Mouse (Mus musculus): Measurements from ENCODE around the gene Slx1b. TPM values are rescaled to one million over a fixed set of nuclear protein-coding genes. Genes with fewer than 3 reads are reported as not detected.
A peak's percentile ranks its signal among the peaks of the same experiment; 100 is the strongest.

Gene Slx1b
- polyA plus RNA-seq, 1 experiment from 2014 or later = 16.6 TPM

GRCm38 (mm10) chr7:126668452-126668851 is 27.1 kb downstream of the Slx1b start:
- H3K36me3 ChIP-seq (ENCODE audit: poor library complexity, severe bottlenecking) = peaks cover 74% of the 10 kb centered on the region
- no peaks in the 10 kb centered on the region for H3K9me3 ChIP-seq (replicated peaks)
- no peak overlapping the region for H3K4me2 ChIP-seq
- WGBS = 85% methylated on average over 5 of the region's 5 CpGs
- no peak for ATAC-seq
- H3K4me3 ChIP-seq = no peak overlapping the region
- H3K4me1 ChIP-seq = no peaks in the 10 kb centered on the region
- no peak overlapping the region; the same call in 1 of the 2 replicates for H3K27ac ChIP-seq
- H3K9ac ChIP-seq = no peak overlapping the region
- no peaks in the 10 kb centered on the region for H3K27me3 ChIP-seq

- Histone ChIP-seq H3K4me1 (no peaks in the 10 kb centered on the region), H3K4me2 (no peak overlapping the region), H3K4me3 (no peak overlapping the region), H3K27ac (no peak overlapping the region), H3K9ac (no peak overlapping the region), H3K27me3 (no peaks in the 10 kb centered on the region), H3K9me3 (replicated peaks) (no peaks in the 10 kb centered on the region), H3K36me3 (ENCODE audit: poor library complexity, severe bottlenecking) (peaks cover 76% of the 10 kb centered on the region)
- no peak for ATAC-seq
- WGBS = 87% methylated on average over 9 of the region's 9 CpGs
Measured at GRCm38 (mm10) chr7:126667495-126668090, 28.0 kb downstream of the Slx1b start.

GRCm38 (mm10) chr7:126665269-126665668 is 30.3 kb downstream of the Slx1b start:
- 98% methylated on average over 3 of the region's 3 CpGs for WGBS
- H3K9ac ChIP-seq = no peak overlapping the region
- ATAC-seq = no peak

GRCm38 (mm10) chr7:126663646-126664045 is 31.9 kb downstream of the Slx1b start:
- Histone ChIP-seq H3K9ac (no peak overlapping the region), H3K4me2 (no peak overlapping the region), H3K27me3 (no peaks in the 10 kb centered on the region), H3K4me3 (no peak overlapping the region), H3K36me3 (ENCODE audit: poor library complexity, severe bottlenecking) (peaks cover 49% of the 10 kb centered on the region), H3K4me1 (no peaks in the 10 kb centered on the region), H3K27ac (no peak overlapping the region), H3K9me3 (replicated peaks) (no peaks in the 10 kb centered on the region)
- 85% methylated on average over 8 of the region's 8 CpGs for WGBS
- ATAC-seq = no peak

More at GRCm38 (mm10) chr7:126665269-126665668, 30.3 kb downstream of the Slx1b start:
- no peak overlapping the region for H3K4me2 ChIP-seq
- H3K27me3 ChIP-seq = no peaks in the 10 kb centered on the region
- no peak overlapping the region for H3K27ac ChIP-seq
- H3K4me1 ChIP-seq = no peaks in the 10 kb centered on the region
- no peak overlapping the region for H3K4me3 ChIP-seq
- H3K9me3 ChIP-seq (replicated peaks) = no peaks in the 10 kb centered on the region
- H3K36me3 ChIP-seq (ENCODE audit: poor library complexity, severe bottlenecking) = peaks cover 60% of the 10 kb centered on the region

DNA sequence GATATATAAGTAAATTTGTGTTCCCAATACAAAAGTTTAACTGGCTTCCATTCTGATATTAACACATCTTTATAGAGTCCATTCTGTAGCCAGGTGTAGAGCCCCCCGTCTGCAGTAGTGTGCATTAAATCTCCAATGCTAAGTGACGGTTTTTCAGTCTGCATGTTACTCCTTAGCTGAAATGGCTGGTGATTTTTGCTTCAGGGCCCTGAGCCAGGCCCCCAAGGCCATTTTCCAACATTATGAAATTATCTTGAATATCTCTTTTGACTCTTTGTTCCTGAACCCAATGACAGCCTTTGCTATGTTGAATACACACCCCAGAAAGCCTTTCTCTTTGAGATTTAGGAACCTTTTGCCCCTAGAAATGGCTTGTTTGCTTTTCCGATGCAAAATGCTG is 35.8 kb downstream of the Slx1b start:
- no peak overlapping the region for H3K4me3 ChIP-seq
- H3K4me1 ChIP-seq = no peaks in the 10 kb centered on the region
- H3K4me2 ChIP-seq = no peak overlapping the region
- peaks cover 23% of the 10 kb centered on the region for H3K36me3 ChIP-seq (ENCODE audit: poor library complexity, severe bottlenecking)
- ATAC-seq = no peak
- H3K27me3 ChIP-seq = no peaks in the 10 kb centered on the region
- no peaks in the 10 kb centered on the region for H3K9me3 ChIP-seq (replicated peaks)
- 86% methylated on average over 3 of the region's 3 CpGs for WGBS
- no peak overlapping the region for H3K9ac ChIP-seq
- H3K27ac ChIP-seq = no peak overlapping the region

DNA sequence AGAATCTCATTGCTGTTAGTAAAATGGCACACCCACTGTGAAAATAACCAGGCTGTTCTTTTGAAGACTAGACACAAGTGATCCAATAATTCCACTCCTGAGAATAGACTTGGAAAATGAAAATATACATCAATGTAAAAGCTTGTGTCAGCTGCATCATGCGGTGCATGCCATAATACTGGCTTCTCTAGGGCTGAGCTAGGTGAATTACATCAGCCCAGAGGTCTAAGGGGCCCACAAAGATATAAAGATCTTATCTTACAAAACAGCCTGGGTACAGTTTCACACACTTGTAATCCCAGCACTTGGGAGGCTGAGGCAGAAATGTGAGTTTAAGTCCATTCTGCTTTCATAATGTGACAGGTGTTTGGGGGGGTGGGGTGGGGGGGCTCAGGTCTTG is 38.1 kb downstream of the Slx1b start:
- Histone ChIP-seq H3K27me3 (no peaks in the 10 kb centered on the region), H3K9ac (no peak overlapping the region), H3K4me2 (no peak overlapping the region), H3K36me3 (ENCODE audit: poor library complexity, severe bottlenecking) (peaks cover 2% of the 10 kb centered on the region; the same call in 1 of the 2 replicates), H3K4me1 (no peaks in the 10 kb centered on the region), H3K9me3 (replicated peaks) (no peaks in the 10 kb centered on the region), H3K27ac (no peak overlapping the region), H3K4me3 (no peak overlapping the region)
- ATAC-seq = no peak
- 93% methylated on average over 1 of the region's 1 CpGs for WGBS

- Histone ChIP-seq H3K27me3 (no peaks in the 10 kb centered on the region), H3K9ac (no peak overlapping the region), H3K27ac (no peak overlapping the region), H3K4me2 (no peak overlapping the region), H3K4me3 (no peak overlapping the region), H3K36me3 (ENCODE audit: poor library complexity, severe bottlenecking) (no peaks in the 10 kb centered on the region), H3K4me1 (no peaks in the 10 kb centered on the region), H3K9me3 (replicated peaks) (no peaks in the 10 kb centered on the region)
- no peak for ATAC-seq
- WGBS = 95% methylated on average over 3 of the region's 3 CpGs
Measured at GRCm38 (mm10) chr7:126655695-126656094, 39.9 kb downstream of the Slx1b start.

DNA sequence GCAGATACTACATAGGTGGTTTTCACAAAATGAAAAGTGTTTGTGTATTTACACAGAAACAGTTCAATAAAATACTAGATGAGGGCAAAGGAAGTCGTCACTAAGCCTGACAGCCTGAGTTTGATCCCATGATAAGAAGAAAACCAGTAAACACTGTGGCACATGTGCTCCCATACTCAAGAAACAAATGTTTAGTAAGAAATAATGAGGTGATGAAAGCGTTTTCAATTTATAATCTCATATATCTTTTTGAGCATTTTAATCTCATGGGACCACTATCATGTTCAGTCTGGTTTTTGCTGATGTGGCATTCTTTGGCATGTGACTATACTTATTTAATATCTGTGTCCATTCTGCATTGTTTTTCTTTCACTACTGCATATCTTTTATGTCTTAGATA is 41.6 kb downstream of the Slx1b start:
- Histone ChIP-seq H3K4me2 (no peak overlapping the region), H3K4me3 (no peak overlapping the region), H3K27me3 (no peaks in the 10 kb centered on the region), H3K27ac (no peak overlapping the region), H3K9me3 (replicated peaks) (no peaks in the 10 kb centered on the region), H3K4me1 (peaks cover 9% of the 10 kb centered on the region), H3K9ac (no peak overlapping the region), H3K36me3 (ENCODE audit: poor library complexity, severe bottlenecking) (no peaks in the 10 kb centered on the region)
- no peak for ATAC-seq
- 85% methylated on average over 2 of the region's 2 CpGs for WGBS

GRCm38 (mm10) chr7:126650852-126651251 is 44.7 kb downstream of the Slx1b start:
- no peak for ATAC-seq
- WGBS = 93% methylated on average over 2 of the region's 2 CpGs

GRCm38 (mm10) chr7:126649231-126650051 is 46.1 kb downstream of the Slx1b start, which contains the start of gene Sgf29:
Gene Sgf29, plus strand, starts transcription at chr7:126649309.
- Histone ChIP-seq H3K9ac (peak within 1 kb of the TSS; percentile 74), H3K4me1 (peaks cover 12% of the 10 kb centered on the region), H3K4me2 (peak within 1 kb of the TSS; percentile 75), H3K4me3 (peak within 1 kb of the TSS; percentile 62), H3K27ac (peak within 1 kb of the TSS; percentile 94), H3K36me3 (ENCODE audit: poor library complexity, severe bottlenecking) (no peaks in the 10 kb centered on the region), H3K9me3 (replicated peaks) (no peaks in the 10 kb centered on the region), H3K27me3 (no peaks in the 10 kb centered on the region)
- ATAC-seq = peak; percentile 98
- WGBS = 1% methylated on average over 57 of the region's 57 CpGs

More at GRCm38 (mm10) chr7:126650852-126651251, 44.7 kb downstream of the Slx1b start:
- Histone ChIP-seq H3K4me1 (peaks cover 12% of the 10 kb centered on the region), H3K27me3 (no peaks in the 10 kb centered on the region), H3K9ac (no peak overlapping the region), H3K4me3 (no peak overlapping the region), H3K27ac (no peak overlapping the region), H3K36me3 (ENCODE audit: poor library complexity, severe bottlenecking) (no peaks in the 10 kb centered on the region), H3K9me3 (replicated peaks) (no peaks in the 10 kb centered on the region), H3K4me2 (no peak overlapping the region)

GRCm38 (mm10) chr7:126648486-126648885 is 47.1 kb downstream of the Slx1b start:
- Histone ChIP-seq H3K27ac (no peak overlapping the region), H3K9ac (no peak overlapping the region), H3K27me3 (no peaks in the 10 kb centered on the region), H3K4me2 (peak overlapping the region; percentile 75), H3K36me3 (ENCODE audit: poor library complexity, severe bottlenecking) (no peaks in the 10 kb centered on the region), H3K9me3 (replicated peaks) (no peaks in the 10 kb centered on the region), H3K4me1 (peaks cover 12% of the 10 kb centered on the region), H3K4me3 (peak overlapping the region; percentile 62)
- WGBS = 83% methylated on average over 4 of the region's 4 CpGs
- ATAC-seq = no peak

DNA sequence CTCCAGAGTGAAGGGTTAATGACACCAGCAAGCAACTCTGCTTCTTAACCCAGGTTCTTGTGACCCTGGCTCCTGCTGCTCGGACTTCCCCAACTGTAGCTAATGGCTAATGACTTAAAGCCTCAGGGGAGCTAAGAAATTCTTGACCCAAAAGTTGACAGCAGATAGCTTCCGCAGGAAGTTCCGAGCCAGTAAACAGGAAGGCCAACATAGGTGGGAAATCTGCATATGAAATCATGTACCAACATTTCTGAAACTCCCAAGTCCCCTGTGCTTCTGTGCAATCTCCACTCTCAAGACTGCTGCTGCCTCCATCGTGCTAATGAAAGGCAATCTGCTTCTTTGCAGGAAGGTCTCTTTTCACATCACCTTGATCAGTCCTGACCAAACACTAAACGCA is 49.9 kb downstream of the Slx1b start:
- Histone ChIP-seq H3K9me3 (replicated peaks) (no peaks in the 10 kb centered on the region), H3K4me3 (no peak overlapping the region), H3K9ac (no peak overlapping the region), H3K27ac (no peak overlapping the region), H3K4me1 (peaks cover 12% of the 10 kb centered on the region), H3K27me3 (no peaks in the 10 kb centered on the region), H3K36me3 (ENCODE audit: poor library complexity, severe bottlenecking) (no peaks in the 10 kb centered on the region), H3K4me2 (no peak overlapping the region)
- ATAC-seq = no peak
- WGBS = 68% methylated on average over 5 of the region's 5 CpGs
